Mouse (Mus musculus) limb, embryonic 14.5 days (tissue): Measurements from ENCODE around the gene Os9. TPM values are rescaled to one million over a fixed set of nuclear protein-coding genes. Genes with fewer than 3 reads are reported as not detected.

Experiments
- ATAC-seq: fragments of 200-750 bp; cut with Nextera tagmentation; 2 replicates; pipeline ENCODE4 v1.8.0; 2017; ENCODE audit warnings: low read depth, moderate number of reproducible peaks, moderate TSS enrichment; ENCODE audit not compliant: low FRiP score
- DNase-seq: peaks from one replicate; pipeline ENCODE4 v3.0.0-alpha.2; 2015; ENCODE audit warnings: low spot score
- H3K27ac ChIP-seq: fragments of 300-500 bp; sonication (generic); replicated peaks from 2 replicates; pipeline ENCODE4 v1.5.1; 2014; ENCODE audit warnings: low read depth, mild to moderate bottlenecking, low read length, moderate library complexity, mixed read lengths
- H3K27me3 ChIP-seq: fragments of 300-500 bp; sonication (generic); 2 replicates; pipeline ENCODE4 v1.6.1; 2014; ENCODE audit warnings: low read length, mixed read lengths; ENCODE audit not compliant: control insufficient read depth, insufficient read depth
- H3K36me3 ChIP-seq: fragments of 300-500 bp; sonication (generic); 2 replicates; pipeline ENCODE4 v1.6.1; 2014; ENCODE audit warnings: mild to moderate bottlenecking, low read length, moderate library complexity, mixed read lengths; ENCODE audit not compliant: control insufficient read depth, insufficient read depth
- H3K4me1 ChIP-seq: fragments of 300-500 bp; sonication (generic); 2 replicates; pipeline ENCODE4 v1.6.1; 2014; ENCODE audit warnings: antibody characterized with exemption, low read length, mixed read lengths; ENCODE audit not compliant: control insufficient read depth, insufficient read depth
- H3K4me2 ChIP-seq: fragments of 300-500 bp; sonication (generic); replicated peaks from 2 replicates; pipeline ENCODE4 v1.6.1; 2014; ENCODE audit warnings: low read depth, mild to moderate bottlenecking, low read length, moderate library complexity; ENCODE audit not compliant: severe bottlenecking
- H3K4me3 ChIP-seq: fragments of 300-500 bp; sonication (generic); replicated peaks from 2 replicates; pipeline ENCODE4 v1.5.1; 2014; ENCODE audit warnings: low read length
- H3K9ac ChIP-seq: fragments of 300-500 bp; sonication (generic); 2 replicates; pipeline ENCODE4 v1.6.1; 2014; ENCODE audit warnings: mild to moderate bottlenecking, low read depth, low read length, moderate library complexity; ENCODE audit not compliant: severe bottlenecking
- H3K9me3 ChIP-seq: fragments of 300-500 bp; sonication (generic); 2 replicates; pipeline ENCODE4 v1.6.1; 2016; ENCODE audit warnings: low read length; ENCODE audit not compliant: control insufficient read depth
- POLR2A ChIP-seq: fragments of 200-500 bp; IDR thresholded peaks from 2 replicates; pipeline ENCODE4 v1.8.0; 2012; ENCODE audit warnings: inconsistent platforms, mild to moderate bottlenecking, moderate library complexity, borderline replicate concordance; ENCODE audit not compliant: insufficient read depth, insufficient read length; ENCODE audit errors: extremely low read depth
- whole genome bisulfite sequencing: fragments of 180-500 bp; shearing (Covaris S2); extraction: QIAGEN DNeasy Blood & Tissue Kit; methylation state at CpG from one replicate; pipeline ENCODE4 v1.1.7; 2014; 5-methylcytosine and 5-hydroxymethylcytosine counted together
- polyA plus RNA-seq, 2 experiments: library from polyadenylated mRNA; depleted of rRNA in 1 of 2; stranded (reverse) in 1 of 2; unstranded in 1 of 2; fragments of >200 nt; fragmentation: Nextera tagmentation in 1 of 2; extraction: Ambion mirVana in 1 of 2; gene quantifications; 2 replicates each; pipeline versions ENCODE4 v1.2.1 to v1.2.3; 2012 to 2014

Gene Os9
- polyA plus RNA-seq, 2 experiments = 54.7 to 61.0 TPM

DNA sequence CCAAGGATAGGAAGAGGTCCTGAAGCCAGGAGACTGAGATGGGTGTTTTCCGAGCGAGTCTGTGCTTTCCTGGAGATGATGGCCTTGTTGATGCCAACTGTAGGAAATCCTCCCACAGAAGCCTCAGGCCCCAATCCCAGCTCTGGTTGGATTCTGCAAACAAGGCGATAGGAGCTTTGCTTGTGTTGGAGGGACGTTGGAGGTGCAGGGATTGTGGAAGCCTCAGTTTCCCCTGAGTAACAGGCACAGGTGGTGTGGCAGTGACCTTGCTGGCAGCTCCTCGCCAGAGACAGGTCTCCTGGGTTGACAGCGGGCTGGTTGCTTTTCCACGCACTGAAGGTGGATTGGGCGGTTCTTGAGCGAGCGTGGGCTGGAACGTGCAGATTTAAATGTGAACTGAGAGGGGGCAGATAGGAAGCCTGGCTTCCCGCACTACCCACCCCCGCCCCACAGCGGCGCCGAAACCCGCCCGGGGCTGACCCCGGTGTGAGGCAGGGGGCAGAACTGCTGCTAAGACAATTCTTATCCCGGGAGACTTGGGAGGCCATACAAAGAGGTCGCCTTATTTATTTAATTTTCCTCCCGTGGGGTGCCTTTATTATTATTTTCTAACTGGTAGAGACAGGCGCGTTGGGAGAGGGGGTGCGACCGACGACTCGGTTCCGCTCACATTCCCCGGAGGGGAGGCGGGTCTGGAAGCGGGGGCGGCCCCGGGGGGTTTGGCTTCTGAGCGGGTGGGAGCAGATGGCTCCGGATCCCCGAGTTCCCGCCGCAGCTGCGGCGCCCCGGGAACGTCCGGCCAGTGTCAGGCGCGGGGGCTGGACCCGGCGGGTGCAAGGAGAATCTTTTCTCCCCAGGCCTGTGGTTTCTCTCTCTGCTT lies 39.8 kb downstream of the Os9 start:
- Histone ChIP-seq H3K4me3 (peak overlapping the region; percentile 52; the same call in 1 of the 2 replicates), H3K9me3 (no peaks in the 10 kb centered on the region), H3K9ac (no peak overlapping the region), H3K27me3 (peaks cover 80% of the 10 kb centered on the region), H3K4me1 (peaks cover 9% of the 10 kb centered on the region; the same call in 1 of the 2 replicates), H3K4me2 (peak overlapping the region; percentile 37), H3K36me3 (no peaks in the 10 kb centered on the region), H3K27ac (no peak overlapping the region)
- DNase-seq = no peak
- 3% methylated on average over 48 of the region's 48 CpGs for WGBS
- no peak for ATAC-seq
- TF ChIP-seq POLR2A = no peak

DNA sequence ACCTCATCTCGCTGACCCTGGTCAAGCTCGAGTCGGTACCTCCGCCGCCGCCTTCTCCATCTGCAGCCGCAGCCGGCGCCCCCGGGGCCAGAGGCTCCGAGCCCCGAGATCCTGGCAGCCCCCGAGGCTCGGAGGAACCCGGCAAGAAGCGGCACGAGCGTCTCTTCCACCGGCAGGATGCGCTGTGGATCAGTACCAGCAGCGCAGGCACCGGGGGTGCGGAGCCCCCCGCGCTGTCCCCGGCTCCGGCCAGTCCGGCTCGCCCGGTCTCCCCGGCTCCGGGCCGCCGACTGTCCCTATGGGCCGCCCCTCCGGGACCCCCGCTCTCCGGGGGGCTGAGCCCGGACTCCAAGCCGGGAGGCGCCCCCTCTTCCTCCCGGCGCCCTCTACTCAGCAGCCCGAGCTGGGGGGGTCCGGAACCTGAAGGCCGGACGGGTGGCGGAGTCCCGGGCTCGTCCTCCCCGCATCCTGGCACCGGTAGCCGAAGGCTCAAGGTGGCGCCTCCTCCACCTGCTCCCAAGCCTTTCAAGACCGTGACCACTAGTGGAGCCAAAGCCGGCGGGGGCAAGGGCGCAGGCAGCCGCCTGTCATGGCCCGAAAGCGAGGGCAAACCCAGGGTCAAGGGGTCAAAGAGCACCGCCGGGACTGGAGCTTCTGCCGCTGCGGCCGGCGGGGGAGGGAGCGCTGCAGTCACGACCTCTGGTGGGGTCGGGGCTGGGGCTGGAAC lies 41.1 kb downstream of the Os9 start:
- Histone ChIP-seq H3K4me2 (peak overlapping the region; percentile 96), H3K27ac (no peak overlapping the region), H3K27me3 (peaks cover 74% of the 10 kb centered on the region), H3K36me3 (no peaks in the 10 kb centered on the region), H3K9me3 (no peaks in the 10 kb centered on the region), H3K4me1 (peaks cover 9% of the 10 kb centered on the region; the same call in 1 of the 2 replicates), H3K4me3 (peak overlapping the region; percentile 52), H3K9ac (peak overlapping the region; percentile 56)
- no peak for TF ChIP-seq POLR2A
- DNase-seq = no peak
- 1% methylated on average over 44 of the region's 70 CpGs for WGBS
- no peak for ATAC-seq

DNA sequence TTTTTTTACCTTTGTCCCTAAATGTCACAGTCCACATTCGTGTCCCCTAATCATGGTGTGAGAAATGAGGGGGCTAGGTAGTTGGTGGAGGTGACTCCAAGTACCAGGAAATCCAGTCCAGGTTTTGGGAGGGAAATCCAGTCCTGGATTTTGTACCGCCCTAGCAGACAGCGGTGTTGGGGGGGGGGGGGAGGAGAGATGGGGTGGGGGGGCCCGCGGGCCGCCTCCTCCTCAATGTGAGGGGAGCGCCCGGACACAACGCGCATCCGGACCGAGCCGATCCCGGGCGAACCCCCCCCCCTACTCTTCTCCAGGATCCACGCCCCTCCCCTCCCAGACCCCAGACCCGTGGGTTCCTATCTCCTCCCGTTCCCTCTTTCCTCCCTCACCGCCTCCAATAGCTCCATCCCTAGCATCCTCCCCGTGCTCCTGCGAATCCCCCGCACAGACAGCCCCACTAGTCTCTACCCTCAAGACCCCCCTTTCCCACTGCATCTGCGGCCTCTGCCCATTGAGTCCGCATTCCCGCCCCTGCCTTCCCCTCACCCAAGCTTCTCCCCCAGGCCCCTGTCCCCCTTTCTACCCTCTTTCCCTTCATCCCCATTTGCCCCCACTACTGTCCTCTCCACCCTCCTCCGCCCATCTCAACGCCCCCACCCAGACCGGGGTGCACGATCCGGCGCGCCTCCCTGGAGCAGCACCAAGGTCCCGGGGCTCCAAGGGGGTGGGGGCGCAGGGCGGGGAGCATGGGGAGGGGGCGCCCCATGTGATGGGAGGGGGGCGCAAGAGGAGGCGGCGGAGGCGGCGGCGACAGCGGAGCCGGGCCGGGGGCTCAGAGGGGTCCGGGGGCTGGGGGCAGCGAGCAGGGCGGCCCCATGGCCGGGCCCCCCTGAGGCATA lies 42.0 kb downstream of the Os9 start:
- WGBS = 2% methylated on average over 24 of the region's 49 CpGs
- ATAC-seq (no peak; the same call in 1 of the 2 replicates), DNase-seq (peak; percentile 74)
- Histone ChIP-seq H3K4me2 (peak overlapping the region; percentile 96), H3K9me3 (no peaks in the 10 kb centered on the region), H3K27ac (no peak overlapping the region), H3K4me3 (peak overlapping the region; percentile 52), H3K4me1 (peaks cover 9% of the 10 kb centered on the region; the same call in 1 of the 2 replicates), H3K27me3 (peaks cover 71% of the 10 kb centered on the region), H3K36me3 (no peaks in the 10 kb centered on the region), H3K9ac (peak overlapping the region; percentile 56)
- TF ChIP-seq POLR2A = no peak

DNA sequence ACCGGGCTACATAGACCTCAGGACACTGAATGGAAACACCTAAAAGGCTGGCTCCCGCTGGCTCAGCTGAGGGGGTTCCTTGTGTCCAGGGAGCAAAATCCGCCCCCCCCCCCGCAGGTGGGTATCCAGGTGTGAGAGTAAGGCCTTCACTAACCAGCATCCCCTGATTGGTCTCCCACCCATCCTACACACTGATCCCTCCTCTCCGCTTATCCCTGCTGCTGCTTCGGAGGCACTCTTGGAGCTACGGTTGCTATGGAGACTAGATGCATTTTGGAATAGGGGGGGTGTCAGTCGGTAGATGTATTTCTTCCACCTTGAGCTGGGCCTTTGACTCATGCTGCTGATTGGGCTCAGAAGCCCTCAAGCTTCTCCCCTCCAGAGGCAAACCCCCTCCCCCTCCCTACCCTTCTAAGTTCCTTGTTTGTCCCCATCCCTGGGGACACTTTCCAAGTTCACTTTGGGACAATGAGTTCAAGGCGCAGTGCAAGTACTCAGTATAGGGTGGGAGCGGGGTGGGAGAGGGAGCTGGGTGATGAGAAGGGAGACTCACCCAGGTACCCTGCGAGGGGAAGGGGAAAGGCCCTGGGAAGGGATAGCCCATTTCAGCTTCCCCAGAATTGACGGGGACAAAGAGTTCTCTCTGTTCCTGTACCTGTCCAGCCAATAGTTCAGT lies 42.8 kb downstream of the Os9 start:
- Histone ChIP-seq H3K4me3 (peak overlapping the region; percentile 52), H3K9me3 (no peaks in the 10 kb centered on the region), H3K27me3 (peaks cover 65% of the 10 kb centered on the region), H3K27ac (no peak overlapping the region), H3K9ac (no peak overlapping the region), H3K4me2 (peak overlapping the region; percentile 96), H3K4me1 (peaks cover 9% of the 10 kb centered on the region; the same call in 1 of the 2 replicates), H3K36me3 (no peaks in the 10 kb centered on the region)
- TF ChIP-seq POLR2A = no peak
- ATAC-seq = no peak
- DNase-seq = no peak
- 8% methylated on average over 11 of the region's 12 CpGs for WGBS
